Comparison of ENCODE assay signal across 13 mouse cellular contexts in the genomic region with DNA sequence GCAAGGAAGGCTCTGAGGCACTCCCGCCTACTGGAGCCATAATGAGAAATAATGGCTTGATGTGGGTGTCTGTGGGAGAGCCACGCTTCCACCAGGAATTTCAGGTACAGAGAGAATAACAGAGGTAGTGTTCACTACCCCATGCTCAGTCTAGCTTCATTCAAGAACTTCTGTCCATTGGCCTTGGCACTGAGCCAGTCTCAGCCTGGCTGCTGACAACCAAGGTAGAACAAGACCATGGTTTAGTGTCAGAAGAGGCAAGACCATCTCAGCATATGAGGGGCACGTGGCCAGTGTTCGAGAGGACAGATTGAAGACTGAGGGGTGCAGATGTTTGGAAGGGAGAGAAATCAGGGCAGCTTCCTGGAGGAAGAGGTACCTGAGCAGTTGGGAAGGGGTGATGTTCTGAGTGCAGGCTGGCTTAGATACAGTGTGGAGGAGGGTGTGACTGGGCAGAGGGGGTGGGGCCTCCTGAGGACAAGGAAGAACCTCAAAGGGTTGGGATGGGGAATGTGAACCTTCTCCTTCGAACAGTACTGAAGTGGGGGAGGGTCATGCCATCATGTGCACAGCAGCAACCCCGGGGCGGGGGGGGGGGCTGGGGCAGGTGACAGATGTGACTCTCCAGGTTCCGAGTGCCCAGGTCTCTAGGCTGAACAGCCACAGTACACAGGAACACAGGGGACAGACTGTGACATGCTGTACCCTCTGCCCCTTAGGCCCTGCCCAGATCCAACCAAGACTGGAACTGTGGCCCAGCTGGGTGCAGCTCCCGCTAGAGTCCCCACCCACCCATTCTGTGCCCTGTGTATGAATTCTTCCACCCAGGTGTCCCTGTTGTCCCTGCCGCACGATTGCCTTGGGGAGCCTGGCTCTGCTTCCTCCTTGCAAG. TPM values are rescaled to one million over a fixed set of nuclear protein-coding genes. Genes with fewer than 3 reads are reported as not detected.
A peak's percentile ranks its signal among the peaks of the same experiment; 100 is the strongest.
DNase-seq lines count a peak whose midpoint lies in the region; ATAC-seq lines count a peak whose summit lies in the region.
"Had no signal": no experiment of that assay in that cellular context is flagged by ENCODE, and none has a peak within 500 bp of the region (broad histone marks: within the 10 kb centered on the region; RNA-seq: fewer than 3 reads in every experiment).

No protein-coding gene starts in this region.

- H3K4me1 ChIP-seq in hindbrain, embryonic 12.5 days = peaks cover 50% of the 10 kb centered on the region
- peaks cover 7% of the 10 kb centered on the region; the same call in 1 of the 2 replicates for H3K4me1 ChIP-seq in hindbrain, embryonic 11.5 days (replicated peaks; ENCODE audit: control insufficient read depth, insufficient read depth, low read length)
- H3K4me1 ChIP-seq in midbrain, embryonic 12.5 days = peaks cover 43% of the 10 kb centered on the region
- peaks cover 31% of the 10 kb centered on the region for H3K4me1 ChIP-seq in midbrain, embryonic 10.5 days

- DNase-seq in adrenal gland, postnatal 36 days = peak; percentile 39 to 43
- DNase-seq in adrenal gland, adult 18-20 months (ENCODE audit: low spot score in 2 of 2) = no peak
- no peak for DNase-seq in hindbrain, embryonic 11.5 days (ENCODE audit: low spot score)
- no peak for DNase-seq in midbrain, embryonic 10.5 days (ENCODE audit: low spot score)
- DNase-seq in T-cell, adult 2 months (ENCODE audit: low spot score) = no peak
- no peak for DNase-seq in embryo, embryonic 10 days (ENCODE audit: low spot score)
- DNase-seq: heart, adult 11 months; kidney, adult 11 months; liver, embryonic 13.5 days; lung, postnatal 10 days had no signal

- no peak overlapping the region for H3K4me3 ChIP-seq in hindbrain, embryonic 12.5 days
- no peak overlapping the region for H3K4me3 ChIP-seq in hindbrain, embryonic 11.5 days (ENCODE audit: low read depth, low read length)
- H3K4me3 ChIP-seq in midbrain, embryonic 12.5 days = no peak overlapping the region
- no peak overlapping the region for H3K4me3 ChIP-seq in midbrain, embryonic 10.5 days
- H3K4me3 ChIP-seq: liver, embryonic 13.5 days had no signal

- H3K4me2 ChIP-seq in hindbrain, embryonic 12.5 days (replicated peaks) = no peak overlapping the region
- no peak overlapping the region for H3K4me2 ChIP-seq in hindbrain, embryonic 11.5 days (replicated peaks; ENCODE audit: low read depth, low read length)
- no peak overlapping the region for H3K4me2 ChIP-seq in midbrain, embryonic 12.5 days (replicated peaks)
- H3K4me2 ChIP-seq: liver, embryonic 13.5 days had no signal

- peaks cover 56% of the 10 kb centered on the region for H3K27me3 ChIP-seq in hindbrain, embryonic 12.5 days
- H3K27me3 ChIP-seq in hindbrain, embryonic 11.5 days (ENCODE audit: control insufficient read depth, insufficient read depth, low read length) = peaks cover 19% of the 10 kb centered on the region
- peaks cover 74% of the 10 kb centered on the region for H3K27me3 ChIP-seq in midbrain, embryonic 12.5 days
- peaks cover 78% of the 10 kb centered on the region for H3K27me3 ChIP-seq in midbrain, embryonic 10.5 days (ENCODE audit: low read depth, poor library complexity, severe bottlenecking)

- 0 out of 2 replicates have a peak overlapping the region, but pooled peaks have one; percentile 35 for H3K9ac ChIP-seq in hindbrain, embryonic 12.5 days
- H3K9ac ChIP-seq in hindbrain, embryonic 11.5 days (ENCODE audit: low read depth, low read length) = no peak overlapping the region
- H3K9ac ChIP-seq in midbrain, embryonic 12.5 days (replicated peaks) = no peak overlapping the region
- H3K9ac ChIP-seq: liver, embryonic 13.5 days had no signal

- 63% methylated on average over 11 of the region's 11 CpGs for WGBS in hindbrain, embryonic 12.5 days
- 68% methylated on average over 9 of the region's 11 CpGs for WGBS in hindbrain, embryonic 11.5 days
- WGBS in midbrain, embryonic 12.5 days = 81% methylated on average over 11 of the region's 11 CpGs
- WGBS in midbrain, embryonic 10.5 days = 71% methylated on average over 11 of the region's 11 CpGs

- H3K27ac ChIP-seq in hindbrain, embryonic 12.5 days = no peak overlapping the region
- no peak overlapping the region for H3K27ac ChIP-seq in hindbrain, embryonic 11.5 days (ENCODE audit: low read depth, low read length)
- H3K27ac ChIP-seq in midbrain, embryonic 12.5 days (replicated peaks) = peak overlapping the region; percentile 42; the same call in 1 of the 2 replicates
- H3K27ac ChIP-seq in midbrain, embryonic 10.5 days (replicated peaks) = no peak overlapping the region
- H3K27ac ChIP-seq: liver, embryonic 13.5 days had no signal

- no peaks in the 10 kb centered on the region for H3K9me3 ChIP-seq in hindbrain, embryonic 12.5 days (replicated peaks)
- H3K9me3 ChIP-seq in hindbrain, embryonic 11.5 days (ENCODE audit: control insufficient read depth, low read length) = no peaks in the 10 kb centered on the region
- no peaks in the 10 kb centered on the region for H3K9me3 ChIP-seq in midbrain, embryonic 12.5 days
- no peaks in the 10 kb centered on the region for H3K9me3 ChIP-seq in midbrain, embryonic 10.5 days (replicated peaks)
- H3K9me3 ChIP-seq: liver, embryonic 13.5 days had no signal

- 0 out of 2 replicates have a peak, but pooled peaks have one; percentile 11 for ATAC-seq in hindbrain, embryonic 12.5 days (ENCODE audit: low FRiP score)
- no peak; the same call in 1 of the 2 replicates for ATAC-seq in hindbrain, embryonic 11.5 days (ENCODE audit: low FRiP score)
- 0 out of 2 replicates have a peak, but pooled peaks have one; percentile 32 for ATAC-seq in midbrain, embryonic 12.5 days (ENCODE audit: low FRiP score, low read depth)
- ATAC-seq: Patski had no signal

- H3K36me3 ChIP-seq in hindbrain, embryonic 12.5 days = no peaks in the 10 kb centered on the region
- H3K36me3 ChIP-seq in hindbrain, embryonic 11.5 days (ENCODE audit: control insufficient read depth, insufficient read depth, low read length) = no peaks in the 10 kb centered on the region
- H3K36me3 ChIP-seq in midbrain, embryonic 12.5 days = no peaks in the 10 kb centered on the region
- H3K36me3 ChIP-seq in midbrain, embryonic 10.5 days = 0 out of 2 replicates have a peak, but pooled peaks cover 5% of the 10 kb centered on the region
- H3K36me3 ChIP-seq: liver, embryonic 13.5 days had no signal

RNA-seq across cellular contexts. Expression of gene Cdh22, which starts 52.3 kb away (rescaled TPM):
- 1 to 10 TPM in 1 of 2 experiments, under 1 TPM in 1; 0.79 to 1.9 TPM for total RNA-seq in adrenal gland, postnatal 36 days (2021)
- 1 to 10 TPM; 1.4 to 1.7 TPM for total RNA-seq in adrenal gland, adult 18-20 months (2021)
- polyA plus RNA-seq in hindbrain, embryonic 12.5 days (2016; fragmentation: Nextera tagmentation; extraction: Ambion mirVana) = 12.3 and 13.5 TPM in 2 replicates
- 4.6 and 5.6 TPM in 2 replicates for polyA plus RNA-seq in hindbrain, embryonic 11.5 days (2014; fragmentation: Nextera tagmentation; extraction: Ambion mirVana)
- 14.8 and 18.8 TPM in 2 replicates for polyA plus RNA-seq in midbrain, embryonic 12.5 days (2016; fragmentation: Nextera tagmentation; extraction: Ambion mirVana)
- 3.9 and 7.1 TPM in 2 replicates for polyA plus RNA-seq in midbrain, embryonic 10.5 days (2016; fragmentation: Nextera tagmentation; extraction: Ambion mirVana)
- polyA plus RNA-seq: liver, embryonic 13.5 days; Patski had no signal

Comparison
In these comparisons a context has a peak if more than half of its experiments do, and no peak if none do; other contexts are left out.
1. DNase-seq: peak in adrenal gland, postnatal 36 days (2 of 2); none in adrenal gland, adult 18-20 months (0 of 2), hindbrain, embryonic 11.5 days (single experiment), midbrain, embryonic 10.5 days (single experiment), T-cell, adult 2 months (single experiment) and embryo, embryonic 10 days (single experiment).